Mouse (Mus musculus) embryonic facial prominence, embryonic 11.5 days (tissue): ENCODE measurements at regions not wholly inside any gene's neighbourhood (a gene's known extent, or its start where the extent isn't known, plus 50 kb on each side); places are given as distances from the start of the nearest gene placed in this dataset.

ENCODE experiments used
- ATAC-seq: fragments of 200-750 bp; cut with Nextera tagmentation; replicated peaks from 2 replicates; pipeline ENCODE4 v1.8.0; 2017; ENCODE audit warnings: low read depth; ENCODE audit not compliant: insufficient number of reproducible peaks, low FRiP score, low TSS enrichment
- DNase-seq: peaks from one replicate; pipeline ENCODE4 v3.0.0-alpha.2; 2015; ENCODE audit warnings: low spot score
- H3K27ac ChIP-seq: fragments of 300-500 bp; sonication (generic); replicated peaks from 2 replicates; pipeline ENCODE4 v1.5.1; 2014; ENCODE audit warnings: mild to moderate bottlenecking, low read depth, low read length, control low read depth
- H3K27me3 ChIP-seq: fragments of 300-500 bp; sonication (generic); 2 replicates; pipeline ENCODE4 v1.6.1; 2014; ENCODE audit warnings: mild to moderate bottlenecking, low read length, moderate library complexity, mixed read lengths; ENCODE audit not compliant: control insufficient read depth, insufficient read depth
- H3K36me3 ChIP-seq: fragments of 300-500 bp; sonication (generic); replicated peaks from 2 replicates; pipeline ENCODE4 v1.6.1; 2014; ENCODE audit warnings: low read depth, mild to moderate bottlenecking, low read length, moderate library complexity, mixed read lengths; ENCODE audit not compliant: control insufficient read depth, insufficient read depth
- H3K4me1 ChIP-seq: fragments of 300-500 bp; sonication (generic); 2 replicates; pipeline ENCODE4 v1.6.1; 2014; ENCODE audit warnings: low read length, mixed read lengths; ENCODE audit not compliant: control insufficient read depth, insufficient read depth
- H3K4me2 ChIP-seq: fragments of 300-500 bp; sonication (generic); 2 replicates; pipeline ENCODE4 v1.6.1; 2014; ENCODE audit warnings: low read depth, mild to moderate bottlenecking, control low read depth, low read length, moderate library complexity
- H3K4me3 ChIP-seq: fragments of 300-500 bp; sonication (generic); 2 replicates; pipeline ENCODE4 v1.5.1; 2014; ENCODE audit warnings: low read depth, low read length, control low read depth
- H3K9ac ChIP-seq: fragments of 300-500 bp; sonication (generic); replicated peaks from 2 replicates; pipeline ENCODE4 v1.6.1; 2014; ENCODE audit warnings: mild to moderate bottlenecking, control low read depth, low read length
- H3K9me3 ChIP-seq: fragments of 300-500 bp; sonication (generic); replicated peaks from 2 replicates; pipeline ENCODE4 v1.6.1; 2016; ENCODE audit warnings: mild to moderate bottlenecking, low read length, inconsistent platforms, mixed read lengths; ENCODE audit not compliant: control insufficient read depth
- WGBS: fragments of 180-500 bp; shearing (Covaris S2); extraction: QIAGEN DNeasy Blood & Tissue Kit; methylation state at CpG from one replicate; pipeline ENCODE4 v1.1.7; 2014; 5-methylcytosine and 5-hydroxymethylcytosine counted together

- no peak overlapping the region for H3K4me3 ChIP-seq
- no peaks in the 10 kb centered on the region for H3K27me3 ChIP-seq
- no peak for DNase-seq
- H3K4me2 ChIP-seq: no peak overlapping the region
- no peak overlapping the region for H3K27ac ChIP-seq
- ATAC-seq: no peak
- no peak overlapping the region for H3K9ac ChIP-seq
- no peaks in the 10 kb centered on the region for H3K4me1 ChIP-seq
- 62% methylated on average over 3 of the region's 3 CpGs for WGBS
- no peaks in the 10 kb centered on the region for H3K9me3 ChIP-seq
- H3K36me3 ChIP-seq: no peaks in the 10 kb centered on the region
Measured at GRCm38 (mm10) chr17:49304461-49304860, 123.7 kb upstream of the Mocs1 start.

GRCm38 (mm10) chr17:49305116-49305515, 123.0 kb upstream of the Mocs1 start:
- H3K9ac ChIP-seq: no peak overlapping the region
- 65% methylated on average over 6 of the region's 6 CpGs for WGBS

GRCm38 (mm10) chr17:49309079-49309478, 119.1 kb upstream of the Mocs1 start:
- no peak overlapping the region for H3K9ac ChIP-seq
- no peak overlapping the region for H3K4me2 ChIP-seq
- H3K36me3 ChIP-seq: no peaks in the 10 kb centered on the region
- ATAC-seq: peak; percentile 75; the same call in 1 of the 2 replicates
- H3K27me3 ChIP-seq: no peaks in the 10 kb centered on the region
- H3K27ac ChIP-seq: no peak overlapping the region
- peak; percentile 81 for DNase-seq
- H3K4me1 ChIP-seq: no peaks in the 10 kb centered on the region
- WGBS: 37% methylated on average over 5 of the region's 5 CpGs
- H3K4me3 ChIP-seq: no peak overlapping the region
- no peaks in the 10 kb centered on the region for H3K9me3 ChIP-seq

More at GRCm38 (mm10) chr17:49305116-49305515, 123.0 kb upstream of the Mocs1 start:
- DNase-seq: no peak
- Histone ChIP-seq H3K9me3 (no peaks in the 10 kb centered on the region), H3K4me2 (no peak overlapping the region), H3K27me3 (no peaks in the 10 kb centered on the region), H3K27ac (no peak overlapping the region), H3K4me1 (no peaks in the 10 kb centered on the region), H3K4me3 (no peak overlapping the region), H3K36me3 (no peaks in the 10 kb centered on the region)
- no peak for ATAC-seq

GRCm38 (mm10) chr17:49314196-49314595, 114.0 kb upstream of the Mocs1 start:
- no peak for ATAC-seq
- no peaks in the 10 kb centered on the region for H3K9me3 ChIP-seq
- no peaks in the 10 kb centered on the region for H3K4me1 ChIP-seq
- no peaks in the 10 kb centered on the region for H3K27me3 ChIP-seq
- H3K27ac ChIP-seq: no peak overlapping the region
- H3K4me2 ChIP-seq: no peak overlapping the region
- no peak overlapping the region for H3K4me3 ChIP-seq
- no peak overlapping the region for H3K9ac ChIP-seq
- DNase-seq: no peak
- 72% methylated on average over 2 of the region's 2 CpGs for WGBS
- no peaks in the 10 kb centered on the region for H3K36me3 ChIP-seq

- DNase-seq (no peak), ATAC-seq (no peak)
- H3K4me1 ChIP-seq: no peaks in the 10 kb centered on the region
- no peak overlapping the region for H3K27ac ChIP-seq
- no peak overlapping the region for H3K4me2 ChIP-seq
- H3K36me3 ChIP-seq: no peaks in the 10 kb centered on the region
- no peaks in the 10 kb centered on the region for H3K9me3 ChIP-seq
- no peaks in the 10 kb centered on the region for H3K27me3 ChIP-seq
- H3K4me3 ChIP-seq: no peak overlapping the region
- no peak overlapping the region for H3K9ac ChIP-seq
- 64% methylated on average over 4 of the region's 4 CpGs for WGBS
Measured at GRCm38 (mm10) chr17:49327524-49327923, 100.6 kb upstream of the Mocs1 start.

- Histone ChIP-seq H3K27me3 (no peaks in the 10 kb centered on the region), H3K4me2 (no peak overlapping the region), H3K27ac (no peak overlapping the region), H3K4me1 (no peaks in the 10 kb centered on the region), H3K9ac (no peak overlapping the region), H3K4me3 (no peak overlapping the region), H3K36me3 (no peaks in the 10 kb centered on the region), H3K9me3 (no peaks in the 10 kb centered on the region)
- 71% methylated on average over 5 of the region's 5 CpGs for WGBS
- no peak for DNase-seq
- no peak for ATAC-seq
Measured at GRCm38 (mm10) chr17:49335318-49335717, 92.8 kb upstream of the Mocs1 start.

GRCm38 (mm10) chr17:49337881-49338280, 90.3 kb upstream of the Mocs1 start:
- no peaks in the 10 kb centered on the region for H3K9me3 ChIP-seq
- no peak for ATAC-seq
- no peak overlapping the region for H3K4me2 ChIP-seq
- WGBS: 93% methylated on average over 5 of the region's 5 CpGs
- no peak overlapping the region for H3K4me3 ChIP-seq
- no peak overlapping the region for H3K27ac ChIP-seq
- no peak for DNase-seq
- no peaks in the 10 kb centered on the region for H3K4me1 ChIP-seq
- H3K27me3 ChIP-seq: no peaks in the 10 kb centered on the region
- H3K36me3 ChIP-seq: no peaks in the 10 kb centered on the region
- H3K9ac ChIP-seq: no peak overlapping the region

- ATAC-seq (no peak), DNase-seq (no peak)
- H3K9me3 ChIP-seq: no peaks in the 10 kb centered on the region
- H3K4me1 ChIP-seq: no peaks in the 10 kb centered on the region
- no peaks in the 10 kb centered on the region for H3K36me3 ChIP-seq
- H3K4me2 ChIP-seq: no peak overlapping the region
- no peak overlapping the region for H3K4me3 ChIP-seq
- no peak overlapping the region for H3K9ac ChIP-seq
- H3K27ac ChIP-seq: no peak overlapping the region
- 89% methylated on average over 2 of the region's 2 CpGs for WGBS
- H3K27me3 ChIP-seq: no peaks in the 10 kb centered on the region
Measured at GRCm38 (mm10) chr17:49342636-49343035, 85.5 kb upstream of the Mocs1 start.
